Mouse (Mus musculus) embryonic fibroblast, embryonic 13.5 days (primary cell): ENCODE measurements around the gene Tmem273.

Experiments
- CTCF ChIP-seq: IDR thresholded peaks from 2 replicates; pipeline ENCODE4 v1.5.1; 2011; ENCODE audit warnings: mild to moderate bottlenecking, control low read depth, low read length, moderate library complexity, borderline replicate concordance; ENCODE audit not compliant: insufficient read depth
- POLR2A ChIP-seq: IDR thresholded peaks from 2 replicates; pipeline ENCODE4 v1.6.1; 2011; ENCODE audit warnings: low read depth, mild to moderate bottlenecking, control low read depth, low read length, moderate library complexity

DNA sequence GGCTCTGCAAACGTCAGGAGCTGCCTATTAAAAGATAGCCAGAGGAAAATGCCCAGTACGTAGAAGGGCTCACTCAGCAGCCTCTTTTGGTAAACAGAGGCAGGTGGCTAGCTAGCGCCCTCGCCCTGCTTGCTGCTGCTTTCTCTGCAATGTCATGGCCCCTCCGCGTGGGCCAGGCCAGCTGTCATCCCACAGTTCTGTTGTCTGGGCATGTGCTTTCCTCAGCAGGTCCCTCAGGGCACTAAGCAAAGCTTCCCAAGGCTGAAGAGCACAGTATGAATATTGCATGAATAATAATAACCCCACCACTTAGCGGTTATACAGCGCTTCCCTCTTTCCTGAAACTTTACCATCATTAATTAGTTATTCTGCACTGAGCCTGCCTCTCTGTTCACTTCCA lies 10.6 kb downstream of the Tmem273 start:
- TF ChIP-seq POLR2A (no peak), CTCF (no peak)
